Mouse (Mus musculus) kidney, postnatal 0 days (tissue): ENCODE measurements around the gene Xpo1. TPM values are rescaled to one million over a fixed set of nuclear protein-coding genes. Genes with fewer than 3 reads are reported as not detected.
A peak's percentile ranks its signal among the peaks of the same experiment; 100 is the strongest.
"Not testable (repeated sequence)": the region's sequence is repeated elsewhere in the genome, so short reads cannot be mapped to it uniquely, and the experiment has no call there.

Source experiments
- ATAC-seq: fragments of 200-750 bp; cut with Nextera tagmentation; replicated peaks from 2 replicates; pipeline ENCODE4 v1.8.0; 2017; ENCODE audit warnings: low read depth, moderate number of reproducible peaks, moderate TSS enrichment, moderate library complexity; ENCODE audit not compliant: low FRiP score
- DNase-seq: peaks from one replicate; pipeline ENCODE4 v3.0.0-alpha.2; 2016; ENCODE audit warnings: low spot score
- H3K27ac ChIP-seq: fragments of 300-500 bp; sonication (generic); 2 replicates; pipeline ENCODE4 v1.5.1; 2014; ENCODE audit warnings: mild to moderate bottlenecking
- H3K27me3 ChIP-seq: fragments of 300-500 bp; sonication (generic); 2 replicates; pipeline ENCODE4 v1.6.1; 2014; ENCODE audit warnings: low read length, mixed read lengths; ENCODE audit not compliant: insufficient read depth
- H3K36me3 ChIP-seq: fragments of 300-500 bp; sonication (generic); 2 replicates; pipeline ENCODE4 v1.6.1; 2014; ENCODE audit warnings: low read length, mixed read lengths; ENCODE audit not compliant: insufficient read depth
- H3K4me1 ChIP-seq: fragments of 300-500 bp; sonication (generic); replicated peaks from 2 replicates; pipeline ENCODE4 v1.6.1; 2014; ENCODE audit warnings: antibody characterized with exemption, low read length, mixed read lengths; ENCODE audit not compliant: insufficient read depth
- H3K4me2 ChIP-seq: fragments of 300-500 bp; sonication (generic); 2 replicates; pipeline ENCODE4 v1.6.1; 2014; ENCODE audit warnings: mild to moderate bottlenecking, low read length, moderate library complexity, mixed read lengths
- H3K4me3 ChIP-seq: fragments of 300-500 bp; sonication (generic); replicated peaks from 2 replicates; pipeline ENCODE4 v1.5.1; 2014; ENCODE audit warnings: low read depth, low read length
- H3K9ac ChIP-seq: fragments of 300-500 bp; sonication (generic); 2 replicates; pipeline ENCODE4 v1.6.1; 2014; ENCODE audit warnings: low read depth, low read length
- H3K9me3 ChIP-seq: fragments of 300-500 bp; sonication (generic); replicated peaks from 2 replicates; pipeline ENCODE4 v1.6.1; 2016; ENCODE audit warnings: low read length, inconsistent platforms, mixed read lengths
- CTCF ChIP-seq: IDR thresholded peaks from 2 replicates; pipeline ENCODE4 v1.5.1; 2016; ENCODE audit warnings: antibody characterized with exemption, low read depth, mild to moderate bottlenecking, moderate library complexity
- WGBS: fragments of 180-500 bp; shearing (Covaris S2); extraction: QIAGEN DNeasy Blood & Tissue Kit; methylation state at CpG from one replicate; pipeline ENCODE4 v1.1.7; 2014; 5-methylcytosine and 5-hydroxymethylcytosine counted together
- polyA plus RNA-seq: library from polyadenylated mRNA; unstranded; fragments of >200 nt; fragmentation: Nextera tagmentation; extraction: Ambion mirVana; gene quantifications from 2 replicates; pipeline ENCODE4 v1.2.1, GENCODE M21; 2015

Gene Xpo1
- polyA plus RNA-seq, 1 experiment from 2014 or later = 45.7 TPM

DNA sequence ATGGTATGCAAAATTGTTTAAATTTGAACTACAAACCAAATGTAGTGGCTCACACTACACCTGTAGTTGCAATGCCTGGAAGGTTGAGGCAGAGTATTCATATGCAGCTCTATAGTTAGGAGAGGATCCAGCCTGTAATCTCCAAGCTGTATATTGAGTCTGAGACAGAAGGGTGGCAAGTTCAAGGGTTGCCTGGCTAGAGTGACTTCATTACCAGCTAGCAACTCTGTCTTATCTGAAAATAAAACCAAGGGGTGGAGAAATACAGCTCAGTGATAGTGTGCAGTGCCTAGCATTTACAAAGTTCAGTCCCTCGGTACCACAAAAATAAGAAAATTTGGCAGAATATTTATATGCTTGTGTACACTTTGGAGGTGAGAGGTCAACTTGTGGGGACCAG, 4.3 kb downstream of the Xpo1 start:
- Histone ChIP-seq H3K4me1 (no peaks in the 10 kb centered on the region), H3K9me3 (no peaks in the 10 kb centered on the region), H3K36me3 (peaks cover 19% of the 10 kb centered on the region; the same call in 1 of the 2 replicates), H3K27me3 (no peaks in the 10 kb centered on the region), H3K4me2 (no peak overlapping the region), H3K27ac (no peak overlapping the region), H3K4me3 (no peak overlapping the region), H3K9ac (no peak overlapping the region)
- WGBS = 90% methylated on average over 1 of the region's 1 CpGs
- ATAC-seq (no peak), DNase-seq (no peak)
- TF ChIP-seq CTCF = no peak

DNA sequence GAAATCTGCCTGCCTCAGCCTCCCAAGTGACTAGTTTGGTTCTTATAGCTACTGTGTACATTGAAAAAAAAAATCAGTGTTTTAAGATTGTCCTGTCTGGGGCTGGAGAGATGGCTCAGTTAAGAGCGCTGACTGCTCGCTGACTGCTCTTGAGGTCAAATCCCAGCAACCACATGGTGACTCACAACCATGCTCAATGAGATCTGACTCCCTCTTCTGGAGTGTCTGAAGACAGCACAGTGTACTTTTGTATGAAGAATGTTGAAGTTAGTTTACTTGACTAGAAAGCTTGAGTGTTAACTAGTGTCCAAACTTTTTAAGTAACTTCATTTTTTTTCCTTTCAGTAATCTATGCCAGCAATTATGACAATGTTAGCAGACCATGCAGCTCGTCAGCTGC, 5.6 kb downstream of the Xpo1 start:
- no peaks in the 10 kb centered on the region for H3K4me1 ChIP-seq
- no peak overlapping the region for H3K9ac ChIP-seq
- WGBS = 76% methylated on average over 3 of the region's 3 CpGs
- TF ChIP-seq CTCF = peak; percentile 53
- H3K9me3 ChIP-seq = no peaks in the 10 kb centered on the region
- H3K4me3 ChIP-seq = no peak overlapping the region
- no peak for ATAC-seq
- no peak overlapping the region for H3K4me2 ChIP-seq
- H3K27me3 ChIP-seq = no peaks in the 10 kb centered on the region
- H3K27ac ChIP-seq = no peak overlapping the region
- DNase-seq = peak; percentile 23
- peaks cover 23% of the 10 kb centered on the region; the same call in 1 of the 2 replicates for H3K36me3 ChIP-seq

DNA sequence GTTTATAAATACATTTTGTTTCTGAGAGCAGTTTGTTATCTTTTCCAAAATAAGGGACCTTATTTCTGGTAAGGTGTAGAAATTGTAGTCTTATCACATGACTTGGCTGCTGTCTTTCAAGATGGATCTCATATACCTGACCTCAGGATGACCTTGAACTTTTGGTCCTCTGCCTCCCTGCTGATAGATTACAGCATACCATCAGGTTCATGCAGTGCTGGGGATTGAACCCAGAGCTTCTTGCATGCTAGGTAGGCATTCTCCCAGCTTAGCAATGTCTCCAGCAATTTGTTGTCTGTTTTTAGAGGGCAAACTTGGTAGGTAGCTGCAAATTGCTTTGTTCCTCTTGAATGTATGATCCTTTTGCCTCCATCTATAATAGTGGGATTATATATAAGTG, 9.1 kb downstream of the Xpo1 start:
- H3K27me3 ChIP-seq = no peaks in the 10 kb centered on the region
- H3K27ac ChIP-seq = no peak overlapping the region
- no peak for ATAC-seq
- peaks cover 27% of the 10 kb centered on the region; the same call in 1 of the 2 replicates for H3K36me3 ChIP-seq
- no peak overlapping the region for H3K4me2 ChIP-seq
- no peaks in the 10 kb centered on the region for H3K4me1 ChIP-seq
- no peak for TF ChIP-seq CTCF
- no peak for DNase-seq
- no peak overlapping the region for H3K4me3 ChIP-seq
- no peak overlapping the region for H3K9ac ChIP-seq
- H3K9me3 ChIP-seq = no peaks in the 10 kb centered on the region

DNA sequence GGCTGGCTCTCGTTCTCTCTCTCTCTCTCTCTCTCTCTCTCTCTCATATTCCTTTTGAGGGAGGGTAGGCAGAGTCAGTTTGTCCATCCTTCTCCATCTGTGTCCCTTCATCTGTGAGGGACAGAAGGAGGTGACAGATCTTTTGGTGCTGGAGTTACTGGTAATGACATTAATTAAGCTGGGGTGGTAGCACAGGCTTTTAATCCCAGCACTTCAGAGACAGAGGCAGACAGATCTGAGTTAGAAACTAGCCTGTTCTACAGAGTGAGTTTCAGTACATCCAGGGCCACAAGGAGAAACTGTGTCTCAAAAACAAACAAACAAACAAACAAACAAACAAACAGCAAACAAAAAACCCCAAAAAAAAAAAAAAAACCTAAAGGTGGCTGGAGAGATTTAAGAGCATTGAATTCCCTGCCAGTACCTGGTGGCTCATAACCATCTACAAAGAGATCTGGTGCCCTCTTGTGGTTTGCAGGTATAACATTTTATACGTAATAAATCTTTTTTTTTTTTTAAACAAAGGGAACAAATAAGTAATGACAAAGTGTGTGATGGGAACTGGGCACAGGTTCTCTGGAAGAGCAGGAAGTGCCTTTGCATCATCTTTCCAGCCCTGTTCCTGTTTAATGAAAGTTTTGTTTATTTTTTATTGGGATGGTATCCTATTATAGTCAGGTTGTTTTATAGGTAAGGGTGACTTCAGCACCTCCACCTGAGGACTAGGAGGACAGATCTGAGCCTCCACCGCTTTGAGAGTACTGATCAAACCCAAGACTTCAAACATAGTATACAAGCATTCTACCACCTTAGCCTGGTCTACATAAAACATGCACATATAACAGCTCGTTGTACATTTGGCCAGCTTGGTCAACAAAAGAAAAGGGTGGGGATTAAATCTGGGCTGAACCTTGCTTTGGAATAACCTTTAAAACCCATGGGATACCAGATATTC, 16.2 kb downstream of the Xpo1 start:
- H3K9me3 ChIP-seq = no peaks in the 10 kb centered on the region
- peak; percentile 88 for DNase-seq
- no peak overlapping the region for H3K4me2 ChIP-seq
- H3K9ac ChIP-seq = no peak overlapping the region
- WGBS = 82% methylated on average over 4 of the region's 4 CpGs
- H3K27me3 ChIP-seq = no peaks in the 10 kb centered on the region
- no peaks in the 10 kb centered on the region for H3K4me1 ChIP-seq
- ATAC-seq = 0 out of 2 replicates have a peak, but pooled peaks have one; percentile 13
- peak; percentile 83 for TF ChIP-seq CTCF
- peaks cover 35% of the 10 kb centered on the region for H3K36me3 ChIP-seq
- H3K27ac ChIP-seq = no peak overlapping the region; the same call in 1 of the 2 replicates
- H3K4me3 ChIP-seq = no peak overlapping the region

DNA sequence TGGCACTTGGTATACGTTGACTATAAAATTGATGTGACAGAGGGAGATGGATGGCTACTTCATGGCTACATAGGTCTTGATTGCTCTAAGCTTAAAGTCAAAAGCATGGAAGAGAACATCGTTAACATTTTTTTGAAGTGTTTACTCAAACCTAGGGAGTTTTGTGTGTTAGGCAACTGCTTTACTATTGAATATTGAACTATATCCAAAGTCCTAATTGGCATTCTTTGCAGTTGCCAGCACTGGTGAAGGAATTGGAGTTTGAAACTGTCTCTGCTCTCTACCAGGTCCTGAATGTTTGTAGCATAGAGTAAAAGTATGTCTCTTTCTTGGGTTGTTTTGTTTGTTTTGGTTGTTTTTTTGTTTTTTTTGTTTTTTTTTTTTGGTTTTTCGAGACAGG, 19.9 kb downstream of the Xpo1 start:
- Histone ChIP-seq H3K4me2 (no peak overlapping the region), H3K9me3 (no peaks in the 10 kb centered on the region), H3K4me1 (no peaks in the 10 kb centered on the region), H3K27me3 (no peaks in the 10 kb centered on the region), H3K36me3 (peaks cover 57% of the 10 kb centered on the region), H3K27ac (no peak overlapping the region), H3K9ac (no peak overlapping the region), H3K4me3 (no peak overlapping the region)
- ATAC-seq = no peak
- DNase-seq = no peak
- TF ChIP-seq CTCF = no peak
- 65% methylated on average over 3 of the region's 3 CpGs for whole genome bisulfite sequencing

DNA sequence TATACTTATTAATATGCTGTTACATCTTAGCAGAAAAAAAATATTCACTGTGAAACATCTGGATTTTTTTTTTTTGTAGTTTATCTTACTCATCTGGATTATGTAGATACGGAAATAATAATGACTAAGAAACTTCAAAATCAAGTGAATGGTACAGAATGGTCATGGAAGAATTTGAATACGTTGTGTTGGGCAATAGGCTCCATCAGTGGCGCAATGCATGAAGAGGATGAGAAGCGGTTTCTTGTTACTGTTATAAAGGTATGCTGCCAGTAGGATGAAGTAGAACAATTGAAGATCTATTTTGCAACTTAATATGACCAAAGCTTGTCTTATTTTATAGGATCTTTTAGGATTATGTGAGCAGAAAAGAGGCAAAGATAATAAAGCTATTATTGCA, 28.6 kb downstream of the Xpo1 start:
- Histone ChIP-seq H3K36me3 (peaks cover 77% of the 10 kb centered on the region), H3K4me2 (no peak overlapping the region), H3K27ac (no peak overlapping the region), H3K4me3 (no peak overlapping the region), H3K9me3 (no peaks in the 10 kb centered on the region), H3K27me3 (no peaks in the 10 kb centered on the region), H3K9ac (no peak overlapping the region), H3K4me1 (no peaks in the 10 kb centered on the region)
- 98% methylated on average over 4 of the region's 4 CpGs for WGBS
- ATAC-seq (no peak), DNase-seq (no peak)
- TF ChIP-seq CTCF = no peak

DNA sequence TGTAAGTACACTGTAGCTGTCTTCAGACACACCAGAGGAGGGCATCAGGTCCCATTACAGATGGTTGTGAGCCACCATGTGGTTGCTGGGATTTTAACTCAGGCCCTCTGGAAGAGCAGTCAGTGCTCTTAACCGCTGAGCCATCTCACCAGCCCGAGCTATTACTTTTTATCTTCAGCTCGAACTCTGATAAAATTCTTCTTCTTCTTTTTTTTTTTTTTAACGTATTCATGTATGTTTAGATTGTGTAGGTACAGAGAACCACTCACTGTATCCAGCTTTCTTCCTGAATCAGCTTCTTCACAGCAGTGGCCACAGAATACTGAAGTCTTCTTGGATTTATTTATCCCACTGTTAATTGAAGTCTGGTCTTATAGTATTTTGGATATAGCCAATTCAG, 33.0 kb downstream of the Xpo1 start:
- H3K27me3 ChIP-seq, H3K4me1 ChIP-seq, ATAC-seq, H3K4me3 ChIP-seq, DNase-seq, H3K4me2 ChIP-seq, H3K27ac ChIP-seq, H3K9ac ChIP-seq, H3K9me3 ChIP-seq: not testable (repeated sequence)
- WGBS = 82% methylated on average over 4 of the region's 4 CpGs
- H3K36me3 ChIP-seq = peaks cover 67% of the 10 kb centered on the region
